Mouse (Mus musculus): ENCODE data around the gene Fam167b. TPM values are rescaled to one million over a fixed set of nuclear protein-coding genes. Genes with fewer than 3 reads are reported as not detected.

The Fam167b gene
- polyA plus RNA-seq, 1 experiment from 2014 or later: 1.4 TPM

DNA sequence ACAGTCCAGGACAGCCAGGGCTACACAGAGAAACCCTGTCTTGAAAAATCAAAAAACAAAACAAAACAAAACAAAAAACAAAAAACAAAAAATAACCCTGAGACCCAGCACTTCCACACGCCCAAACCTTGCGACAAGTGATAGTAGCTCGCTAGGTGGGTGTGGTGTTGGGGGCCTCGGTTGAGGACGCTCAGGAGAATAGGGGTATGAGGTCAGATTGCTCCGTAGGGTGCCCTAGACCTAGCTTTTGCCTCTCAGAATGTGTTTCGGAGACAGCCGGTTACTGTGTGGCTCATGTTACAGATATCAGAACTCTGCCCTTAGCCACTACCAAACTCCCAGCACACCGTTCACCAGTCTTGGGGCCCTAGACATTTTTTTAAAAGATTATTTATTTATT is 7.4 kb upstream of the Fam167b start:
- ATAC-seq: no peak
- Histone ChIP-seq H3K27me3 (replicated peaks; ENCODE audit: control insufficient read depth, insufficient read depth, low read length) (no peaks in the 10 kb centered on the region), H3K27ac (ENCODE audit: low read depth, low read length) (no peak overlapping the region; the same call in 1 of the 2 replicates), H3K4me3 (ENCODE audit: low read depth, low read length) (peak overlapping the region; percentile 35; the same call in 1 of the 2 replicates), H3K9me3 (ENCODE audit: control insufficient read depth) (no peaks in the 10 kb centered on the region), H3K4me1 (replicated peaks; ENCODE audit: control insufficient read depth, insufficient read depth, low read length) (no peaks in the 10 kb centered on the region), H3K9ac (ENCODE audit: low read depth, low read length) (no peak overlapping the region), H3K36me3 (ENCODE audit: control insufficient read depth, insufficient read depth) (peaks cover 7% of the 10 kb centered on the region; the same call in 1 of the 2 replicates), H3K4me2 (replicated peaks; ENCODE audit: low read depth) (peak overlapping the region; percentile 71)
- TF ChIP-seq CTCF (IDR thresholded peaks at IDR 0.05; ENCODE audit: low read depth): no peak
- 80% methylated on average over 9 of the region's 9 CpGs for WGBS

DNA sequence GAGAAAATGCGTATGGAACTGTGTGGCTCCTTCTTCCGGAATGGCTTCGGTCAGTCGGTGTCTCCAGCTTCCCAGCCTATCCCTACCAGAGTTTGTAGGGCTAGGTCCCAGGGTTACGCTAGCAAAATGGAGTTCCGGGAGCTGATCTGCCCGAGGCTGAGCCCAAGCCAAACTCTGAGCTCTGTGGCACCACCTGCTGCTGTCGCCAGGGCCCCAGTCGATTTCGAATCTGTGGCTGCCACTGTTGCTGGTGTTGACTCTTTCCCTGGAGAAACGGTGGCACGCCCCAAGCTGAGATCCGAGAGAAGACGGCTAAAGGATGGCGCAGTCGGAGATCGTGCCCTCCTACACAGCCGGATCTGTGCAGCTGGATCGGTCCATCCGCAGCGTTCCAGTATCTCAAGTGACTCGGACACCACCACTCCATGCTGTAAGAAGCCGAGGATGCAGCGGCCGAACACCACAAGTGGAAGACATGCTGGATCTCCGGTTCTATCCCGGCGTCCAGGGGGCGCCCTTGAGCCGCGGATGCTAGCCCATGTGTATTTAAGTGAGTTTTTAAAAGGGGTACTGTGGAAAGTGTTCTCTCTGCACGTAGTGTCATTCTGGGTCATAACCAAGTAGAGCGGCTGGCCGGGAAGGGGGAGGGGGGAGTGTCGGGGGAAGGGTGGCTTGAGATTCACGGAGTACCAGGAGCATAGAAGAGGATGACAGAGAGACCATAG is 6.7 kb upstream of the Fam167b start:
- Histone ChIP-seq H3K4me2 (replicated peaks; ENCODE audit: low read depth) (peak overlapping the region; percentile 71), H3K4me1 (replicated peaks; ENCODE audit: control insufficient read depth, insufficient read depth, low read length) (no peaks in the 10 kb centered on the region), H3K27ac (ENCODE audit: low read depth, low read length) (peak overlapping the region; percentile 76; the same call in 1 of the 2 replicates), H3K9ac (ENCODE audit: low read depth, low read length) (peak overlapping the region; percentile 45; the same call in 1 of the 2 replicates), H3K9me3 (ENCODE audit: control insufficient read depth) (no peaks in the 10 kb centered on the region), H3K4me3 (ENCODE audit: low read depth, low read length) (peak overlapping the region; percentile 35), H3K36me3 (ENCODE audit: control insufficient read depth, insufficient read depth) (no peaks in the 10 kb centered on the region), H3K27me3 (replicated peaks; ENCODE audit: control insufficient read depth, insufficient read depth, low read length) (no peaks in the 10 kb centered on the region)
- TF ChIP-seq CTCF (IDR thresholded peaks at IDR 0.05; ENCODE audit: low read depth): peak; percentile 81
- peak; percentile 77 for ATAC-seq
- 1% methylated on average over 36 of the region's 36 CpGs for WGBS

DNA sequence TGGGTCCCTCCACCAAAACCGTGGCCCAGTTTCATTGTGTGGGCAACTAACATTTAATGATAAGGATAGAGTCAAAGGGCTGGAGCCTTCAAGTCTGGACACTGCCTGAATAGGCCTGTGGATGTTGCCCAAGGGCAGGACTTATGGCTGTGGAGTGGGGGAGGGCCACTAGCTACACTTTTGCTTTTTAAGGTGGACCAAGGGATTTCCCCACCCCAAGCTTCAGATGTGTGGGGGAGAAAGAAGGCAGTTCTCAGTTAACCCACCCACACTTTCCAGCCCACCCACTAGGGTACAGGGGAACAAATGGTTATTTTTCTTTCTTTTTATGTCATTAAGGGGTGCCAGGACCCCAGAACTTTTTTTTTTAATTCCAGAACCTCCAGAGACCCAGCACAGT is 6.0 kb upstream of the Fam167b start:
- peak overlapping the region; percentile 76; the same call in 1 of the 2 replicates for H3K27ac ChIP-seq (ENCODE audit: low read depth, low read length)
- ATAC-seq: no peak
- TF ChIP-seq CTCF (IDR thresholded peaks at IDR 0.05; ENCODE audit: low read depth): no peak
- no peaks in the 10 kb centered on the region for H3K27me3 ChIP-seq (replicated peaks; ENCODE audit: control insufficient read depth, insufficient read depth, low read length)
- H3K36me3 ChIP-seq (ENCODE audit: control insufficient read depth, insufficient read depth): no peaks in the 10 kb centered on the region
- H3K9ac ChIP-seq (ENCODE audit: low read depth, low read length): peak overlapping the region; percentile 45; the same call in 1 of the 2 replicates
- H3K4me1 ChIP-seq (replicated peaks; ENCODE audit: control insufficient read depth, insufficient read depth, low read length): no peaks in the 10 kb centered on the region
- WGBS: 82% methylated on average over 1 of the region's 1 CpGs
- H3K4me2 ChIP-seq (replicated peaks; ENCODE audit: low read depth): peak overlapping the region; percentile 71
- peak overlapping the region; percentile 35; the same call in 1 of the 2 replicates for H3K4me3 ChIP-seq (ENCODE audit: low read depth, low read length)
- no peaks in the 10 kb centered on the region for H3K9me3 ChIP-seq (ENCODE audit: control insufficient read depth)

DNA sequence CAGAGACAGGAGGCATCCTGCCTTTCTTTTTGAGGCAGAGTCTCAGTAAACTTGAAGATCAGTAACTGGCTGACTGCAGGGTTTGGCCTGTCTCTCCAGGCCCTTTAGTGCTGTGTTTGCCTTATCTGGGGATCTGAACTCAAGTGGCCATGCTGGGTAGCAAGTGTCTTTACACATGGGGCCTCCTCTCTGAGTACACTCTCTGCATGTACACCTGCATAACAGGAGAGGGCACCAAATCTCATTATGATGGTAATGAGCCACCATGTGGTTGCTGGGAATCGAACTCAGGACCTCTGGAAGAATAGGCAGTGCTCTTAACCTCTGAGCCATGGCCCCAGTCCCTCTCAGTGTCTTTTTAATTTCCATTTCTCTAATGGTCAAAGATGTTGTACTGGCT is 3.9 kb upstream of the Fam167b start:
- no peak overlapping the region for H3K4me2 ChIP-seq (replicated peaks; ENCODE audit: low read depth)
- WGBS: 86% methylated on average over 1 of the region's 1 CpGs
- H3K4me1 ChIP-seq (replicated peaks; ENCODE audit: control insufficient read depth, insufficient read depth, low read length): no peaks in the 10 kb centered on the region
- H3K9me3 ChIP-seq (ENCODE audit: control insufficient read depth): no peaks in the 10 kb centered on the region
- no peak overlapping the region for H3K4me3 ChIP-seq (ENCODE audit: low read depth, low read length)
- no peaks in the 10 kb centered on the region for H3K36me3 ChIP-seq (ENCODE audit: control insufficient read depth, insufficient read depth)
- TF ChIP-seq CTCF (IDR thresholded peaks at IDR 0.05; ENCODE audit: low read depth): peak; percentile 18; the same call in 1 of the 2 replicates
- H3K27ac ChIP-seq (ENCODE audit: low read depth, low read length): no peak overlapping the region
- no peaks in the 10 kb centered on the region for H3K27me3 ChIP-seq (replicated peaks; ENCODE audit: control insufficient read depth, insufficient read depth, low read length)
- H3K9ac ChIP-seq (ENCODE audit: low read depth, low read length): no peak overlapping the region
- ATAC-seq: no peak

DNA sequence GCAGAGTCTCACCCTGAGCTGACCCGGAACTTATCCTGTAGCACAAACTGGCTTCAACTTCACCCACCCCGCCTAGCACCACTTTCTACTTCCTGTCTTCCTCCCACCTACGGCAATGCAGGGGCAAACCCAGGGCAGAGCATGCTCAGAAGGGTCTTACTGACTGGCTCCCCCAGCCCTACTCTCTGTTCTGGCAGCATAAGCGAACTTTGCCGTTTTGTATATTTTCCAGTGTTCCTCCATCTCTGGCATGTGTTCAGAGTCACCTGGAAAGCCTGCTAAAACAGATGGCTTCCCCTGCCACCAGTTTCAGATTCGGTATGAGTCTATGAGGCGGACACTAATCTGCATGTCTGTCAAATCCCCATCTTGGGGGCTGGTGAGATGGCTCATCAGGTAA is 2.0 kb upstream of the Fam167b start:
- Histone ChIP-seq H3K9ac (ENCODE audit: low read depth, low read length) (no peak overlapping the region), H3K4me2 (replicated peaks; ENCODE audit: low read depth) (no peak overlapping the region), H3K27me3 (replicated peaks; ENCODE audit: control insufficient read depth, insufficient read depth, low read length) (no peaks in the 10 kb centered on the region), H3K27ac (ENCODE audit: low read depth, low read length) (no peak overlapping the region), H3K4me3 (ENCODE audit: low read depth, low read length) (no peak overlapping the region), H3K4me1 (replicated peaks; ENCODE audit: control insufficient read depth, insufficient read depth, low read length) (no peaks in the 10 kb centered on the region), H3K36me3 (ENCODE audit: control insufficient read depth, insufficient read depth) (no peaks in the 10 kb centered on the region), H3K9me3 (ENCODE audit: control insufficient read depth) (no peaks in the 10 kb centered on the region)
- no peak for ATAC-seq
- no peak for TF ChIP-seq CTCF (IDR thresholded peaks at IDR 0.05; ENCODE audit: low read depth)
- 69% methylated on average over 7 of the region's 7 CpGs for WGBS

DNA sequence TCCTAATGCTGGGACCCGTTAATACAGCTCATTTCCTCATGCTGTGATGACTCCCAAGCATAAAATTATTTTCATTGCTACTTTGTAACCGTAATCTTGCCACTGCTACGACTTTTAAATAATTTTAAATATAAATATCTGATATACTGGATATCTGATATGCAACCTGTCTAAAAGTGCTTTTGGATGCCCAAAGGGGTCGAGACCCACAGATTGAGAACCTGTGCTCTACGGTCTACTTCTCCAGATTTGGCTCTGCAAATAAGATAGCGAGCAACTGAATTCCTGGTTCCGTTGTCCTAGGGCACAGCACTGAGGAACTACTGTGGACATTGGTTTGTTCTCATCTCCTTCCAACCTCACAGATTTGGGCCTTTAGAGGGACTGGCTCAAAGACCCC is 661 bp downstream of the Fam167b start:
- Histone ChIP-seq H3K4me1 (replicated peaks; ENCODE audit: control insufficient read depth, insufficient read depth, low read length) (no peaks in the 10 kb centered on the region), H3K4me3 (ENCODE audit: low read depth, low read length) (no peak overlapping the region), H3K36me3 (ENCODE audit: control insufficient read depth, insufficient read depth) (no peaks in the 10 kb centered on the region), H3K27me3 (replicated peaks; ENCODE audit: control insufficient read depth, insufficient read depth, low read length) (no peaks in the 10 kb centered on the region), H3K27ac (ENCODE audit: low read depth, low read length) (no peak overlapping the region), H3K9me3 (ENCODE audit: control insufficient read depth) (no peaks in the 10 kb centered on the region), H3K9ac (ENCODE audit: low read depth, low read length) (no peak overlapping the region), H3K4me2 (replicated peaks; ENCODE audit: low read depth) (no peak overlapping the region)
- ATAC-seq: no peak
- TF ChIP-seq CTCF (IDR thresholded peaks at IDR 0.05; ENCODE audit: low read depth): no peak
- WGBS: 78% methylated on average over 7 of the region's 7 CpGs

Measured in intestine, postnatal 0 days (tissue).